Mouse (Mus musculus) hindbrain, embryonic 13.5 days (tissue): ENCODE results near the gene Drp2. TPM values are rescaled to one million over a fixed set of nuclear protein-coding genes. Genes with fewer than 3 reads are reported as not detected.

Experiments
- ATAC-seq: fragments of 200-750 bp; cut with Nextera tagmentation; 2 replicates; pipeline ENCODE4 v1.8.0; 2017; ENCODE audit warnings: moderate TSS enrichment; ENCODE audit not compliant: low FRiP score
- H3K27ac ChIP-seq: fragments of 300-500 bp; sonication (generic); 2 replicates; pipeline ENCODE4 v1.5.1; 2015; ENCODE audit warnings: inconsistent platforms, mild to moderate bottlenecking, moderate library complexity
- H3K27me3 ChIP-seq: fragments of 300-500 bp; sonication (generic); 2 replicates; pipeline ENCODE4 v1.6.1; 2015; ENCODE audit warnings: mild to moderate bottlenecking, inconsistent platforms
- H3K36me3 ChIP-seq: fragments of 300-500 bp; sonication (generic); 2 replicates; pipeline ENCODE4 v1.6.1; 2015; ENCODE audit warnings: mild to moderate bottlenecking, inconsistent platforms
- H3K4me1 ChIP-seq: fragments of 300-500 bp; sonication (generic); replicated peaks from 2 replicates; pipeline ENCODE4 v1.6.1; 2015; ENCODE audit warnings: inconsistent platforms
- H3K4me2 ChIP-seq: fragments of 300-500 bp; sonication (generic); 2 replicates; pipeline ENCODE4 v1.6.1; 2015; ENCODE audit warnings: inconsistent platforms, mild to moderate bottlenecking, moderate library complexity
- H3K4me3 ChIP-seq: fragments of 300-500 bp; sonication (generic); 2 replicates; pipeline ENCODE4 v1.5.1; 2015; ENCODE audit warnings: mild to moderate bottlenecking, inconsistent platforms
- H3K9ac ChIP-seq: fragments of 300-500 bp; sonication (generic); 2 replicates; pipeline ENCODE4 v1.6.1; 2015; ENCODE audit warnings: mild to moderate bottlenecking, inconsistent platforms
- H3K9me3 ChIP-seq: fragments of 300-500 bp; sonication (generic); 2 replicates; pipeline ENCODE4 v1.6.1; 2016; ENCODE audit warnings: inconsistent platforms
- WGBS: fragments of 180-500 bp; shearing (Covaris S2); methylation state at CpG from one replicate; pipeline ENCODE4 v1.1.7; 2015; 5-methylcytosine and 5-hydroxymethylcytosine counted together
- polyA plus RNA-seq: library from polyadenylated mRNA; unstranded; fragments of >200 nt; fragmentation: Nextera tagmentation; extraction: Ambion mirVana; gene quantifications from 2 replicates; pipeline ENCODE4 v1.2.1, GENCODE M21; 2015

The Drp2 gene
- polyA plus RNA-seq, 1 experiment from 2014 or later = 19.0 TPM

- no peaks in the 10 kb centered on the region for H3K27me3 ChIP-seq
- H3K4me2 ChIP-seq = no peak overlapping the region
- no peaks in the 10 kb centered on the region for H3K9me3 ChIP-seq
- no peak overlapping the region for H3K9ac ChIP-seq
- no peak overlapping the region for H3K27ac ChIP-seq
- 89% methylated on average over 4 of the region's 5 CpGs for WGBS
- no peak overlapping the region for H3K4me3 ChIP-seq
- H3K36me3 ChIP-seq = no peaks in the 10 kb centered on the region; the same call in 1 of the 2 replicates
- H3K4me1 ChIP-seq = no peaks in the 10 kb centered on the region
- no peak for ATAC-seq
These were observed 19.9 kb downstream of the Drp2 start for GRCm38 (mm10) chrX:134424263-134424662.

GRCm38 (mm10) chrX:134425798-134426197 lies 21.4 kb downstream of the Drp2 start:
- H3K4me2 ChIP-seq = no peak overlapping the region
- 79% methylated on average over 10 of the region's 10 CpGs for WGBS
- no peaks in the 10 kb centered on the region; the same call in 1 of the 2 replicates for H3K36me3 ChIP-seq
- H3K27me3 ChIP-seq = no peaks in the 10 kb centered on the region
- H3K4me3 ChIP-seq = no peak overlapping the region
- H3K9me3 ChIP-seq = no peaks in the 10 kb centered on the region
- H3K27ac ChIP-seq = no peak overlapping the region
- no peak for ATAC-seq
- H3K4me1 ChIP-seq = no peaks in the 10 kb centered on the region
- H3K9ac ChIP-seq = no peak overlapping the region

GRCm38 (mm10) chrX:134426819-134427218 lies 22.5 kb downstream of the Drp2 start:
- Histone ChIP-seq H3K4me2 (no peak overlapping the region), H3K4me3 (no peak overlapping the region), H3K9me3 (no peaks in the 10 kb centered on the region), H3K27ac (no peak overlapping the region), H3K36me3 (no peaks in the 10 kb centered on the region; the same call in 1 of the 2 replicates), H3K9ac (no peak overlapping the region), H3K27me3 (no peaks in the 10 kb centered on the region), H3K4me1 (no peaks in the 10 kb centered on the region)
- 52% methylated on average over 6 of the region's 6 CpGs for WGBS
- ATAC-seq = no peak

GRCm38 (mm10) chrX:134427307-134427706 lies 23.0 kb downstream of the Drp2 start:
- no peaks in the 10 kb centered on the region for H3K4me1 ChIP-seq
- H3K9ac ChIP-seq = no peak overlapping the region
- no peak overlapping the region for H3K27ac ChIP-seq
- H3K4me3 ChIP-seq = no peak overlapping the region
- no peaks in the 10 kb centered on the region; the same call in 1 of the 2 replicates for H3K9me3 ChIP-seq
- no peak overlapping the region for H3K4me2 ChIP-seq
- no peaks in the 10 kb centered on the region for H3K27me3 ChIP-seq
- no peaks in the 10 kb centered on the region; the same call in 1 of the 2 replicates for H3K36me3 ChIP-seq
- 77% methylated on average over 3 of the region's 3 CpGs for WGBS
- no peak for ATAC-seq

- Histone ChIP-seq H3K9ac (no peak overlapping the region), H3K27me3 (no peaks in the 10 kb centered on the region), H3K4me3 (no peak overlapping the region), H3K36me3 (no peaks in the 10 kb centered on the region), H3K9me3 (peaks cover 4% of the 10 kb centered on the region; the same call in 1 of the 2 replicates), H3K4me1 (no peaks in the 10 kb centered on the region), H3K27ac (no peak overlapping the region), H3K4me2 (no peak overlapping the region)
- WGBS = 77% methylated on average over 54 of the region's 67 CpGs
- ATAC-seq = no peak
These were observed 70.8 kb downstream of the Drp2 start for GRCm38 (mm10) chrX:134474988-134475710.

GRCm38 (mm10) chrX:134476290-134476689 lies 71.9 kb downstream of the Drp2 start, which contains the start of gene Taf7l:
Taf7l (minus strand) TSS chrX:134476490.
- H3K36me3 ChIP-seq = no peaks in the 10 kb centered on the region
- H3K9me3 ChIP-seq = peaks cover 4% of the 10 kb centered on the region; the same call in 1 of the 2 replicates
- ATAC-seq = no peak
- H3K4me2 ChIP-seq = no peak within 1 kb of the TSS
- no peaks in the 10 kb centered on the region for H3K4me1 ChIP-seq
- 90% methylated on average over 25 of the region's 25 CpGs for WGBS
- no peaks in the 10 kb centered on the region for H3K27me3 ChIP-seq
- H3K4me3 ChIP-seq = no peak within 1 kb of the TSS
- H3K9ac ChIP-seq = no peak within 1 kb of the TSS
- no peak within 1 kb of the TSS for H3K27ac ChIP-seq

GRCm38 (mm10) chrX:134481720-134482119 lies 77.4 kb downstream of the Drp2 start:
- Histone ChIP-seq H3K27me3 (no peaks in the 10 kb centered on the region), H3K4me1 (no peaks in the 10 kb centered on the region), H3K9me3 (no peaks in the 10 kb centered on the region), H3K4me2 (no peak overlapping the region), H3K36me3 (no peaks in the 10 kb centered on the region), H3K27ac (no peak overlapping the region), H3K4me3 (no peak overlapping the region), H3K9ac (no peak overlapping the region)
- no peak for ATAC-seq
- WGBS = 86% methylated on average over 3 of the region's 3 CpGs

- Histone ChIP-seq H3K9ac (no peak overlapping the region), H3K4me1 (no peaks in the 10 kb centered on the region), H3K4me3 (no peak overlapping the region), H3K27me3 (no peaks in the 10 kb centered on the region), H3K27ac (no peak overlapping the region), H3K9me3 (no peaks in the 10 kb centered on the region), H3K4me2 (no peak overlapping the region), H3K36me3 (no peaks in the 10 kb centered on the region)
- WGBS = 82% methylated on average over 8 of the region's 8 CpGs
- ATAC-seq = no peak
These were observed 96.3 kb downstream of the Drp2 start for GRCm38 (mm10) chrX:134500651-134501050.

Other genes starting within 250 kb of the Drp2 start
- gene Xkrx, start 242.5 kb upstream of the Drp2 start, polyA plus RNA-seq = 0.35 TPM in 2 replicates
- gene Arl13a, start 217.1 kb upstream of the Drp2 start, polyA plus RNA-seq = not detected in 2 replicates
- 0.16 and 0.21 TPM in 2 replicates for gene Nox1, start 182.6 kb upstream of the Drp2 start, polyA plus RNA-seq
- 4.7 and 6.0 TPM in 2 replicates for gene Trmt2b, start 127.6 kb upstream of the Drp2 start, polyA plus RNA-seq
- gene Tmem35a, start 109.3 kb upstream of the Drp2 start, polyA plus RNA-seq = 102 and 106 TPM in 2 replicates
- 6.7 and 9.3 TPM in 2 replicates for gene Cenpi, start 96.5 kb upstream of the Drp2 start, polyA plus RNA-seq
- 0.17 and 0.27 TPM in 2 replicates for gene Taf7l, start 71.9 kb downstream of the Drp2 start, polyA plus RNA-seq
- gene Timm8a1, start 137.3 kb downstream of the Drp2 start, polyA plus RNA-seq = 45.1 and 46.5 TPM in 2 replicates
- gene Btk, start 179.0 kb downstream of the Drp2 start, polyA plus RNA-seq = 0.63 and 1.1 TPM in 2 replicates
- gene Rpl36a, start 181.1 kb downstream of the Drp2 start, polyA plus RNA-seq = 223 and 238 TPM in 2 replicates
- gene Gla, start 196.6 kb downstream of the Drp2 start, polyA plus RNA-seq = 3.1 and 3.5 TPM in 2 replicates
- 170 TPM in 2 replicates for gene Hnrnph2, start 196.6 kb downstream of the Drp2 start, polyA plus RNA-seq